Mouse (Mus musculus): ENCODE results near the gene 4930544D05Rik. TPM values are rescaled to one million over a fixed set of nuclear protein-coding genes. Genes with fewer than 3 reads are reported as not detected.

4930544D05Rik gene
- polyA plus RNA-seq, 1 experiment = not detected

DNA sequence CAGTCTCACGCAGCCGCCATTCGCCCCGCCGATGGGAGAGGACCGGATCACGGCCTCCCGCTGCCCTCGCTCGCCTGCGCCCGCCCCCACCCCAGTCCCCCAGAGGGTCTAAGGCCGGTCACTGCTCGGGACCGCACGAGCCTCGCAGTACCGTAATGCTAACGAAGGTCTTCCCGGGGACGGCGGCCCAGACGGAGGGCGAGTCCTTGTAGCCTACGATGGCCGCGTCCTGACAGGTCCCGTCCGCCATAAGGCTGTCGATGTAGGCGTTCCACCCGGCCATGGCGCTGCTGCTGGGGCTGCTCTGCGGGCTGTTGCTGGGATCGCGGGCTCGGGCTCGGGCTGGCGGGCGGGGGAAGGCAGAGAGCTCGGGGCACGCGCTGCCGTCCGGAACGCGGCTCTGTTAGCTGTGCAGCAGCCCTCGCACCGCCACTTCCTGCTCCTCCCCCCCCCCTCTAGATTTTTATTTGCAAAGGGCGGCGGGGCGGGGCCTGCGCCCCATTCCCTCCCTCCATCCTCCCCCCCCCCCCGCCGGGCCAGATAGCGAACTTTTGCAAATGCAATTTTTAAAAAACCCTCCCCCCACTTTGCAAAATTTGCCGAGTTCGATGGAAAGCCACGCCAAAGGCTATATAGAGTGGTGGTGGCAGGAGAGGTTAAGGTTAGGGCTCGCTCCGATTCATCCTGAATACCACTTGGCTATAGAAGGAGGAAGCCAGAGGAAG lies 38.7 kb downstream of the 4930544D05Rik start, which contains the start of gene Pfn1:
TSS of gene Pfn1 (minus strand) at position 447 of the 725 bp plus-strand sequence.
- peak in 1 of 2 experiments; percentile 72 for DNase-seq (ENCODE audit: extremely low spot score in 1 of 2, low spot score in 1 of 2)

DNA sequence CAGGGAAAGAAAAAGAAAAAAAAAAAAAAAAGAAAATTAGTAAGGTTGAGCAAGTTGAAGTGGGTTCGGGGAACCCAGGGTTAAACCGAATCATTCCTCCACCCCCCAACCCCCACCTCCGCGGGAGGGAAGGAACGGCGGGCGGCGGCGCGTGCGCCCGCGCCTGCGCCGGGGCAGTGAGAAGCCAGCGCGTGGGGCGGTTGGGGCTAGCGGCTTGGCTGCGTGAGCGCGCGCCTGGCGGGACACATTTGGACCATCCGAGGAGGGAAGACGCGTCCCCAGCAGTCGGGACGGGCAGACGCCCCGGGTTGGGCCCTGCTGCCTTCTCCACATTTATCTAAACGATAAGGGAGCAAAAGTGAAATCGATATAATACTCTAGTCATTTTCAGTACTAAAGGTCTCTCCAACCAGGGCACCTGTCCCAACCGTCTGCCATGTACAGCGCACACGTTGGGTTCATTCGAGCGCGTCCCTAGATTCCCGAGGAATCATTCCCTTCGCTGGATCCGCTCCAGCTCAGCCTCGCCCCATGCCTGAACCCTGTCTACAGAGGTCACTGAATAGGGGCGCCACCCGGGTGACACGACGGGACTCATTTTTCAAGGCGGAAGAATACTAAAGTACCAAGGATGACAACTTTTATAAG lies 39.4 kb downstream of the 4930544D05Rik start:
- DNase-seq (ENCODE audit: extremely low spot score in 1 of 2, low spot score in 1 of 2) = peak in 1 of 2 experiments; percentile 72

DNA sequence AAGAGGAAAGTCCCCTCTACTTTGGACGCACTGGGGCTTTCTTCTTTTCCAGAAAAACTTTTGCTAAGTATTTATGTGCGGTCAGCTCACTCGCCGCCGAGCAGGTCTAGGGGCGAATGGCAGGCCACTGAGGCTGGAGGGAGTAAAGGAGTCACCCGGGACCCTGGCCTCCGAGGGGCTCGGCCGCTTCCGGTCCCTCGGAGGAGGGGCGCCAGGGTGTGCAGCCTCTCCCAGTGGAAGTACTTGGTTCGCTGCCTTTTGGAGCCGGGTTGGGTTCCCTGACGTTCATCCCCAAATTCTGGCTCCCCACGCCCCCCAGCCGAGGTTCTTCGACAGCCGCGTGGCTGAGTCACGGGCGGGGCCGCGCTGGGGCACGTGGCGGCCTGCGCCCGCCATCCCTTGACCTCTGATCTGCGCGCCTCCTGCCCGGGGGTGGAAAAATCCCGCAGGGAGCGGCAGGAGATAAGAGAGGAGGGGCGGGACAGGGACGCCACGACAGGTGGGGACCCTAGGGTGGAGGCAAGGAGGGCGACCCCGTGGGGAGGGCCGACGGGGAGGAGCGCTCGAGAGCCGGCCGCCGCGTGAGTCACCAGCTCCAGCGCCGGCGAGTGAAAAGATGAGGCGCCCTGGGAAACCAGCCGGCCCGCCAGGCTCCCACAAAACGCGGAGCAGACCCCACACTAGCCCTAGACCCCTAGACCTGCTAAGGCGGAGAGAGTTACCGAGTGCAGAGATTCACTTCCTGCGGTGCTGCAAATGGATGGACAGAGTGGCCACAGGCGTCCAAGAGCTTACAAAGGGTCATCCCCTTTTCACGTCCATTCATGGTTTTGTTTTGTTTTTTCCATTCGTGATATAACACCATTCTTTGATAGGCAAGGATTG lies 40.2 kb downstream of the 4930544D05Rik start:
- DNase-seq (ENCODE audit: extremely low spot score in 1 of 2, low spot score in 1 of 2) = no peak

DNA sequence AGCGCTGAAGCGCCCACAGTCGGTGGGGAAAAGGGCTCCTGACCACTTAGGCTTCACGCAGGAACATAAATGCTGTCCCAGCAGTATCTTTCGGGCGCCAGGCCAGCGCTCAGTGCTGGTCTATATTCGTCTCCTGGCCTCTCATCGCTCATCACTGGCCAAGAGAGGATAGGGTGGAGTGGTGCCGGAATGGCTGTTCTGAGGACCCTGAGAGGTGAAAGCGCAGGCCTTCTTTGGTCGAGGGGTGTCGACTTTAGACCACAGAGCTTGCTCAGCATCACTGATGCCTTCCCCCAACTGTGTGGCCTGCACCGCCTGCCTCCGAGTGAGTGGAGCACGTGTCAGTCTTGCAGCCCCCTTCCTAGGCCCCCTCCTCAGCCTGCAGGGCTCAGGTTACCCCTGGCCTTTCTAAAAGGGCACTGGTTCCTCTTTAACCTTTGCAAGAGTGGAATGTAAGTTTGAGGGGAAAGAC lies 40.8 kb downstream of the 4930544D05Rik start:
- DNase-seq (ENCODE audit: extremely low spot score in 1 of 2, low spot score in 1 of 2) = no peak

DNA sequence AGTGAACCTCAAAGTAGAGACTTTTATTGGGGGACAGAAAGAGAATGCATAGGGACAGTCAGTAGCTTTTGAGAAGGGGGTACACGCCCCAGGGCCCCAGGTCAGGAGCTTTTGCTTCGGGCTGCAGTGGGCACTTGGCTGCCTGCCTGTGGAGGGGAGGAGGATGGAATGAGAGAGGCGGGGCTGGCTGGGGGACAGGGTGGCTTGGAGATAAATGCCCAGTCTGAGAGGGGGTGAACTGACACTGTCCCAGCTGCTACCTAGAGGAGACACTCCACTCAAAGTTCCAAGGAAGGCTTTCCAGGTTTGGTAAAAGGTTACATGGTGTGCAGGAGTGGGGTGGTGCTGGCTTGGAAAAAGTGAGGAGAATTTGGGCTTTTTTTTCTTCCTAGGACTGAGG lies 41.3 kb downstream of the 4930544D05Rik start, which contains the start of gene Eno3:
TSS of gene Eno3 (plus strand) at position 239 of the 400 bp plus-strand sequence.
- no peak for DNase-seq (ENCODE audit: extremely low spot score in 1 of 2, low spot score in 1 of 2)

GRCm38 (mm10) chr11:70657573-70657972 lies 41.9 kb downstream of the 4930544D05Rik start:
- no peak for DNase-seq (ENCODE audit: extremely low spot score in 1 of 2, low spot score in 1 of 2)

- DNase-seq (ENCODE audit: extremely low spot score in 1 of 2, low spot score in 1 of 2) = no peak
Measured at GRCm38 (mm10) chr11:70657991-70658390, 42.3 kb downstream of the 4930544D05Rik start.

- DNase-seq (ENCODE audit: extremely low spot score in 1 of 2, low spot score in 1 of 2) = no peak
Measured at GRCm38 (mm10) chr11:70658521-70658920, 42.9 kb downstream of the 4930544D05Rik start.

DNA sequence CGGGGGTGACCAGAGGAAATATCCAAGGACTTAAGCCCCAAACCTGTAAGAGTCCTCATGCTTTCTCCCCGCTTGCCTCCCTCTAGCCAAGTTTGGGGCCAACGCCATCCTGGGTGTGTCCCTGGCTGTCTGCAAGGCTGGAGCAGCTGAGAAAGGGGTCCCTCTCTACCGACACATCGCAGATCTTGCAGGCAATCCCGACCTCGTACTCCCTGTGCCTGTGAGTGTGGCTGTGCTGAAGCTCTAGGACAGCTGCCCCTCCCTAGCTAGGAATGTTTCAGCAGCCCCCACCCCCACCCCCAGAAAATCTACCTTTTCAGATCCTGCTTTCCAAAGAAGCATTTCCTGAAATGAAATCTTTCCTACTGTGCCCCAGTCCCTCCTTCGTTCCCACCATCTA lies 43.3 kb downstream of the 4930544D05Rik start:
- DNase-seq (ENCODE audit: extremely low spot score in 1 of 2, low spot score in 1 of 2) = no peak

GRCm38 (mm10) chr11:70660571-70660970 lies 44.9 kb downstream of the 4930544D05Rik start:
- no peak for DNase-seq (ENCODE audit: extremely low spot score in 1 of 2, low spot score in 1 of 2)

DNA sequence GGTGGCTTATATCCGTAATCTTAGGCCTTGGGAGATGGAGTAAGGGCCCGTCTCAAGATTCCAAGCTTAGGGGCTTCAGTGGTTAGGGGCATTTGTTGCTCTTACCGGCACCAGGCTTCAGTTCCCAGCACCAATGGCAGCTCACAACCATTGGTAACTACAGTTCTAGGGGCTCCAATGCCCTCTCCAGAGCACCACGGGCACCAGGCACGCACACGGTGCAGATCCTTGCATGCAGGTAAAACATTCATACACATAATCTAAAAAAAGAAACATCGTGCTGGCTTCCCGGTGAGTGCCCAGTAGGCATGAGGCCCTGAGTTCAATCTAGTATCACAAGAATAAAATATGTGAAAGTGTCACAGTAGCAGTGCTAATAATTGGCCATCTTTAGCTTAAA lies 47.5 kb downstream of the 4930544D05Rik start:
- no peak for DNase-seq (ENCODE audit: extremely low spot score in 1 of 2, low spot score in 1 of 2)

GRCm38 (mm10) chr11:70663957-70664356 lies 48.3 kb downstream of the 4930544D05Rik start:
- DNase-seq (ENCODE audit: extremely low spot score in 1 of 2, low spot score in 1 of 2) = no peak

GRCm38 (mm10) chr11:70664741-70665140 lies 49.1 kb downstream of the 4930544D05Rik start:
- DNase-seq (ENCODE audit: extremely low spot score in 1 of 2, low spot score in 1 of 2) = no peak

Other genes starting within 250 kb of the 4930544D05Rik start
- gene Pelp1, start 205.8 kb upstream of the 4930544D05Rik start, polyA plus RNA-seq (2012; rRNA removed) = 19.3 and 20.9 TPM in 2 replicates
- gene Arrb2, start 183.2 kb upstream of the 4930544D05Rik start, polyA plus RNA-seq (2012; rRNA removed) = 64.1 and 69.8 TPM in 2 replicates
- 15.8 and 17.3 TPM in 2 replicates for gene Med11, start 163.9 kb upstream of the 4930544D05Rik start, polyA plus RNA-seq (2012; rRNA removed)
- gene Zmynd15, start 156.4 kb upstream of the 4930544D05Rik start, polyA plus RNA-seq (2012; rRNA removed) = 0.57 and 0.72 TPM in 2 replicates
- 3.2 and 3.7 TPM in 2 replicates for gene Cxcl16, start 155.9 kb upstream of the 4930544D05Rik start, polyA plus RNA-seq (2012; rRNA removed)
- 0.65 and 1.1 TPM in 2 replicates for gene Tm4sf5, start 110.6 kb upstream of the 4930544D05Rik start, polyA plus RNA-seq (2012; rRNA removed)
- 1.6 and 4.3 TPM in 2 replicates for gene Vmo1, start 101.2 kb upstream of the 4930544D05Rik start, polyA plus RNA-seq (2012; rRNA removed)
- 0.13 TPM in 1 of 2 replicates, not detected in the other for gene Gltpd2, start 96.7 kb upstream of the 4930544D05Rik start, polyA plus RNA-seq (2012; rRNA removed)
- gene Psmb6, start 90.5 kb upstream of the 4930544D05Rik start, polyA plus RNA-seq (2012; rRNA removed) = 245 and 249 TPM in 2 replicates
- not detected in 2 replicates for gene Gm40193, start 82.9 kb upstream of the 4930544D05Rik start, polyA plus RNA-seq (2012; rRNA removed)
- gene Pld2, start 75.8 kb upstream of the 4930544D05Rik start, polyA plus RNA-seq (2012; rRNA removed) = 23.4 and 28.6 TPM in 2 replicates
- 285 and 322 TPM in 2 replicates for gene Mink1, start 53.0 kb upstream of the 4930544D05Rik start, polyA plus RNA-seq (2012; rRNA removed)
- gene Chrne, start 3.4 kb downstream of the 4930544D05Rik start, polyA plus RNA-seq (2012; rRNA removed) = 0.30 and 0.42 TPM in 2 replicates
- not detected in 2 replicates for gene Gp1ba, start 23.3 kb downstream of the 4930544D05Rik start, polyA plus RNA-seq (2012; rRNA removed)
- 119 and 125 TPM in 2 replicates for gene Rnf167, start 31.4 kb downstream of the 4930544D05Rik start, polyA plus RNA-seq (2012; rRNA removed)
- gene Slc25a11, start 31.6 kb downstream of the 4930544D05Rik start, polyA plus RNA-seq (2012; rRNA removed) = 132 and 138 TPM in 2 replicates
- gene Pfn1, start 38.8 kb downstream of the 4930544D05Rik start, polyA plus RNA-seq (2012; rRNA removed) = 273 and 299 TPM in 2 replicates
- gene Eno3, start 41.4 kb downstream of the 4930544D05Rik start, polyA plus RNA-seq (2012; rRNA removed) = 23.9 and 28.4 TPM in 2 replicates
- gene Spag7, start 53.6 kb downstream of the 4930544D05Rik start, polyA plus RNA-seq (2012; rRNA removed) = 93.4 and 104 TPM in 2 replicates
- 95.6 and 121 TPM in 2 replicates for gene Camta2, start 72.3 kb downstream of the 4930544D05Rik start, polyA plus RNA-seq (2012; rRNA removed)
- gene Inca1, start 84.3 kb downstream of the 4930544D05Rik start, polyA plus RNA-seq (2012; rRNA removed) = 3.5 and 3.9 TPM in 2 replicates
- 45.2 and 48.5 TPM in 2 replicates for gene Kif1c, start 84.7 kb downstream of the 4930544D05Rik start, polyA plus RNA-seq (2012; rRNA removed)
- 8.7 and 9.8 TPM in 2 replicates for gene Zfp3, start 148.4 kb downstream of the 4930544D05Rik start, polyA plus RNA-seq (2012; rRNA removed)
- 0.08 TPM in 1 of 2 replicates, not detected in the other for gene Scimp, start 196.7 kb downstream of the 4930544D05Rik start, polyA plus RNA-seq (2012; rRNA removed)
- 35.3 and 40.6 TPM in 2 replicates for gene Rabep1, start 228.9 kb downstream of the 4930544D05Rik start, polyA plus RNA-seq (2012; rRNA removed)